Mouse (Mus musculus): ENCODE results near the gene Gpr12.

- TF ChIP-seq CTCF (IDR thresholded peaks at IDR 0.05; ENCODE audit: low read depth) (no peak), EP300 (IDR thresholded peaks at IDR 0.05; ENCODE audit: low read depth) (no peak)
Observed at GRCm38 (mm10) chr5:146596612-146597502, 11.8 kb upstream of the Gpr12 start.
